Mouse (Mus musculus): Measurements from ENCODE around the gene U2af2. TPM values are rescaled to one million over a fixed set of nuclear protein-coding genes. Genes with fewer than 3 reads are reported as not detected.

The U2af2 gene
- total and polyA plus RNA-seq, 2 experiments from 2014 or later, result 86.9 to 153 TPM

- Histone ChIP-seq H3K4me3 (ENCODE audit: low read length) (peak within 1 kb of the TSS; percentile 80), H3K9me3 (ENCODE audit: low read length) (no peaks in the 10 kb centered on the region), H3K9ac (replicated peaks; ENCODE audit: low read length) (peak within 1 kb of the TSS; percentile 88), H3K4me2 (ENCODE audit: low read depth, low read length) (peak within 1 kb of the TSS; percentile 90), H3K4me1 (ENCODE audit: insufficient read depth, low read length) (peaks cover 24% of the 10 kb centered on the region), H3K36me3 (ENCODE audit: insufficient read depth, low read length) (no peaks in the 10 kb centered on the region), H3K27me3 (ENCODE audit: insufficient read depth, low read length) (peaks cover 11% of the 10 kb centered on the region; the same call in 1 of the 2 replicates), H3K27ac (peak within 1 kb of the TSS; percentile 94)
- WGBS, result 1% methylated on average over 65 of the region's 65 CpGs
- DNase-seq (ENCODE audit: low spot score) (peak; percentile 89), ATAC-seq (peak; percentile 89)
- no peak for TF ChIP-seq CTCF (IDR thresholded peaks at IDR 0.05; ENCODE audit: low read depth)
Observed at GRCm38 (mm10) chr7:5051193-5052192, 10.4 kb upstream of the U2af2 start, which contains the start of gene Zfp580. Zfp580 (plus strand) TSS chr7:5051538.

- 6% methylated on average over 10 of the region's 12 CpGs for WGBS
- H3K27me3 ChIP-seq (ENCODE audit: insufficient read depth, low read length), result peaks cover 11% of the 10 kb centered on the region; the same call in 1 of the 2 replicates
Observed at GRCm38 (mm10) chr7:5052438-5052837, 9.5 kb upstream of the U2af2 start.

GRCm38 (mm10) chr7:5052931-5053343 lies 9.0 kb upstream of the U2af2 start:
- peaks cover 11% of the 10 kb centered on the region; the same call in 1 of the 2 replicates for H3K27me3 ChIP-seq (ENCODE audit: insufficient read depth, low read length)
- H3K4me2 ChIP-seq (ENCODE audit: low read depth, low read length), result peak overlapping the region; percentile 90
- peaks cover 32% of the 10 kb centered on the region for H3K4me1 ChIP-seq (ENCODE audit: insufficient read depth, low read length)
- H3K4me3 ChIP-seq (ENCODE audit: low read length), result peak overlapping the region; percentile 80
- DNase-seq (ENCODE audit: low spot score) (no peak), ATAC-seq (no peak)
- TF ChIP-seq CTCF (IDR thresholded peaks at IDR 0.05; ENCODE audit: low read depth), result no peak
- H3K27ac ChIP-seq, result peak overlapping the region; percentile 94
- H3K9me3 ChIP-seq (ENCODE audit: low read length), result no peaks in the 10 kb centered on the region
- 4% methylated on average over 45 of the region's 45 CpGs for WGBS
- H3K9ac ChIP-seq (replicated peaks; ENCODE audit: low read length), result peak overlapping the region; percentile 88
- no peaks in the 10 kb centered on the region for H3K36me3 ChIP-seq (ENCODE audit: insufficient read depth, low read length)

More at GRCm38 (mm10) chr7:5052438-5052837, 9.5 kb upstream of the U2af2 start:
- DNase-seq (ENCODE audit: low spot score) (no peak), ATAC-seq (no peak)
- peaks cover 29% of the 10 kb centered on the region for H3K4me1 ChIP-seq (ENCODE audit: insufficient read depth, low read length)
- no peaks in the 10 kb centered on the region for H3K36me3 ChIP-seq (ENCODE audit: insufficient read depth, low read length)
- no peaks in the 10 kb centered on the region for H3K9me3 ChIP-seq (ENCODE audit: low read length)
- TF ChIP-seq CTCF (IDR thresholded peaks at IDR 0.05; ENCODE audit: low read depth), result no peak
- peak overlapping the region; percentile 94; the same call in 1 of the 2 replicates for H3K27ac ChIP-seq
- peak overlapping the region; percentile 90 for H3K4me2 ChIP-seq (ENCODE audit: low read depth, low read length)
- peak overlapping the region; percentile 80 for H3K4me3 ChIP-seq (ENCODE audit: low read length)
- H3K9ac ChIP-seq (replicated peaks; ENCODE audit: low read length), result peak overlapping the region; percentile 88

- peak overlapping the region; percentile 90 for H3K4me2 ChIP-seq (ENCODE audit: low read depth, low read length)
- H3K9me3 ChIP-seq (ENCODE audit: low read length), result no peaks in the 10 kb centered on the region
- peaks cover 11% of the 10 kb centered on the region; the same call in 1 of the 2 replicates for H3K27me3 ChIP-seq (ENCODE audit: insufficient read depth, low read length)
- TF ChIP-seq CTCF (IDR thresholded peaks at IDR 0.05; ENCODE audit: low read depth), result no peak
- H3K4me3 ChIP-seq (ENCODE audit: low read length), result peak overlapping the region; percentile 80
- no peaks in the 10 kb centered on the region for H3K36me3 ChIP-seq (ENCODE audit: insufficient read depth, low read length)
- peak overlapping the region; percentile 49 for H3K27ac ChIP-seq
- WGBS, result 10% methylated on average over 32 of the region's 32 CpGs
- peak overlapping the region; percentile 88 for H3K9ac ChIP-seq (replicated peaks; ENCODE audit: low read length)
- H3K4me1 ChIP-seq (ENCODE audit: insufficient read depth, low read length), result peaks cover 38% of the 10 kb centered on the region
- DNase-seq (ENCODE audit: low spot score) (peak; percentile 60), ATAC-seq (no peak)
Observed at GRCm38 (mm10) chr7:5053456-5054179, 8.3 kb upstream of the U2af2 start.

GRCm38 (mm10) chr7:5056651-5057263 lies 5.2 kb upstream of the U2af2 start:
- TF ChIP-seq CTCF (IDR thresholded peaks at IDR 0.05; ENCODE audit: low read depth), result no peak
- Histone ChIP-seq H3K27me3 (ENCODE audit: insufficient read depth, low read length) (peaks cover 11% of the 10 kb centered on the region; the same call in 1 of the 2 replicates), H3K4me2 (ENCODE audit: low read depth, low read length) (peak overlapping the region; percentile 71), H3K4me1 (ENCODE audit: insufficient read depth, low read length) (peaks cover 34% of the 10 kb centered on the region), H3K36me3 (ENCODE audit: insufficient read depth, low read length) (no peaks in the 10 kb centered on the region), H3K9ac (replicated peaks; ENCODE audit: low read length) (peak overlapping the region; percentile 56), H3K4me3 (ENCODE audit: low read length) (peak overlapping the region; percentile 49), H3K27ac (peak overlapping the region; percentile 73), H3K9me3 (ENCODE audit: low read length) (no peaks in the 10 kb centered on the region)
- ATAC-seq (peak; percentile 16), DNase-seq (ENCODE audit: low spot score) (peak; percentile 80)
- 2% methylated on average over 55 of the region's 55 CpGs for WGBS

GRCm38 (mm10) chr7:5057381-5057780 lies 4.6 kb upstream of the U2af2 start:
- H3K4me3 ChIP-seq (ENCODE audit: low read length), result peak overlapping the region; percentile 49
- H3K4me2 ChIP-seq (ENCODE audit: low read depth, low read length), result peak overlapping the region; percentile 71
- peak overlapping the region; percentile 73; the same call in 1 of the 2 replicates for H3K27ac ChIP-seq
- H3K4me1 ChIP-seq (ENCODE audit: insufficient read depth, low read length), result peaks cover 34% of the 10 kb centered on the region
- H3K36me3 ChIP-seq (ENCODE audit: insufficient read depth, low read length), result no peaks in the 10 kb centered on the region
- WGBS, result 30% methylated on average over 8 of the region's 8 CpGs
- TF ChIP-seq CTCF (IDR thresholded peaks at IDR 0.05; ENCODE audit: low read depth), result no peak
- H3K9me3 ChIP-seq (ENCODE audit: low read length), result no peaks in the 10 kb centered on the region
- ATAC-seq (no peak), DNase-seq (ENCODE audit: low spot score) (no peak)
- peak overlapping the region; percentile 56 for H3K9ac ChIP-seq (replicated peaks; ENCODE audit: low read length)
- H3K27me3 ChIP-seq (ENCODE audit: insufficient read depth, low read length), result peaks cover 11% of the 10 kb centered on the region; the same call in 1 of the 2 replicates
